In the genomic region with DNA sequence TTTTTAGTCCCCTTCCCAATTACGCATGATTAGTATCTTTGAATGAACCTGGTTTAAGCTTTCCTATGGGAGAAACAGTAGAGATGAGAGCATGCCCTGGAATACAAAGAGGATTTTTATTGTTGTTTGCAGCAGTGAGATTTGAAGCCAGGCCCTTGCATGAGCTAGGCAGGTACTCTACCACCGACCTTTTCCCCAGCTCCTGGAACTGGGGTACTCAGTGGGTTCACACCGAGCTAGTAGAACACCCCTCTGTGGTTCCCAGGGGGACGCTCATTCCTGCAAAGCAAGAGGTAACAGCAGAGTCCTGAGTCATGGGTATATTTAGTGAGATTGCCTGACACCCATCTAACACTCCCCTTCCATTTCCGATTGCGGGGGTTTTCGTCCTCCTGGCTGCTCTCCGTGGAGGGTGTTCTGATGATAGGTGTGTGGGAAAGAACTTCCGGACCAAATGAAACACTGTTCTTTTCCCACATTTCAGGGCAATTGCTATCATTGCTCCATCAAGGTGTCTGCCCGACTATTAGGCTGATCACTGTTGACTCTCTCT, we compare ENCODE assay signal across 17 mouse cellular contexts.
"Had no signal": no experiment of that assay in that cellular context is flagged by ENCODE, and none has a peak within 500 bp of the region (broad histone marks: within the 10 kb centered on the region; RNA-seq: fewer than 3 reads in every experiment).

No protein-coding gene starts in this region.

- H3K36me3 ChIP-seq: liver, embryonic 15.5 days; lung, embryonic 15.5 days; midbrain, embryonic 15.5 days; neural tube, embryonic 12.5 days; stomach, embryonic 15.5 days had no signal

- DNase-seq: liver, postnatal 0 days; lung, adult 2 months; lung, postnatal 14 days; lung, postnatal 36 days; thymus, adult 2 months; thymus, postnatal 25 days; thymus, postnatal 4 days had no signal

- H3K9ac ChIP-seq: liver, embryonic 15.5 days; liver, postnatal 0 days; lung, embryonic 15.5 days; midbrain, embryonic 13.5 days; midbrain, embryonic 15.5 days; neural tube, embryonic 12.5 days; stomach, embryonic 15.5 days had no signal

- H3K4me3 ChIP-seq: liver, embryonic 15.5 days; lung, embryonic 15.5 days; megakaryocyte, embryonic 14.5 days; midbrain, embryonic 13.5 days; midbrain, embryonic 15.5 days; neural tube, embryonic 12.5 days; stomach, embryonic 15.5 days had no signal

- H3K27me3 ChIP-seq: liver, embryonic 15.5 days; lung, embryonic 15.5 days; megakaryocyte, embryonic 14.5 days; midbrain, embryonic 13.5 days; midbrain, embryonic 15.5 days; neural tube, embryonic 12.5 days; stomach, embryonic 15.5 days had no signal

- H3K4me1 ChIP-seq: liver, embryonic 15.5 days; lung, embryonic 15.5 days; megakaryocyte, embryonic 14.5 days; midbrain, embryonic 13.5 days; midbrain, embryonic 15.5 days; neural tube, embryonic 12.5 days; stomach, embryonic 15.5 days had no signal

- H3K9me3 ChIP-seq: liver, embryonic 15.5 days; lung, embryonic 15.5 days; midbrain, embryonic 13.5 days; midbrain, embryonic 15.5 days; neural tube, embryonic 12.5 days; stomach, embryonic 15.5 days had no signal

- H3K27ac ChIP-seq: liver, embryonic 15.5 days; macrophage; midbrain, embryonic 13.5 days; midbrain, embryonic 15.5 days; neural tube, embryonic 12.5 days; stomach, embryonic 15.5 days; stomach, postnatal 0 days had no signal

- H3K4me2 ChIP-seq: liver, embryonic 15.5 days; lung, embryonic 15.5 days; midbrain, embryonic 13.5 days; midbrain, embryonic 15.5 days; neural tube, embryonic 12.5 days; stomach, embryonic 15.5 days had no signal

- ATAC-seq: liver, postnatal 0 days; lung, postnatal 0 days; midbrain, embryonic 13.5 days; midbrain, embryonic 15.5 days had no signal
